Mouse (Mus musculus) layer of hippocampus, postnatal 14 days (tissue): ENCODE measurements at regions not wholly inside any gene's neighbourhood (a gene's known extent, or its start where the extent isn't known, plus 50 kb on each side); places are given as distances from the start of the nearest gene placed in this dataset.
"Not testable (repeated sequence)": the region's sequence is repeated elsewhere in the genome, so short reads cannot be mapped to it uniquely, and the experiment has no call there.

Experiments used
- DNase-seq, 2 experiments: peaks; one replicate each; pipeline ENCODE4 v3.0.0; 2021 to 2022; ENCODE audit warnings: low spot score in 2 of 2, mixed read lengths in 1 of 2

GRCm38 (mm10) chr10:56994969-56995368, 491.2 kb upstream of the Hsf2 start:
- DNase-seq = no peak

GRCm38 (mm10) chr10:57000892-57001722, 485.1 kb upstream of the Hsf2 start:
- peak; percentile 39 to 71 for DNase-seq

GRCm38 (mm10) chr10:57001723-57002110, 484.5 kb upstream of the Hsf2 start:
- no peak for DNase-seq

- no peak for DNase-seq
Measured at GRCm38 (mm10) chr10:57037641-57038040, 448.5 kb upstream of the Hsf2 start.

- DNase-seq = no peak
Measured at GRCm38 (mm10) chr10:57040201-57040600, 446.0 kb upstream of the Hsf2 start.

GRCm38 (mm10) chr10:57046021-57046420, 440.2 kb upstream of the Hsf2 start:
- DNase-seq = no peak

GRCm38 (mm10) chr10:57046891-57047290, 439.3 kb upstream of the Hsf2 start:
- peak in 1 of 2 experiments; percentile 28 for DNase-seq

GRCm38 (mm10) chr10:57047719-57048118, 438.5 kb upstream of the Hsf2 start:
- no peak for DNase-seq

- not testable (repeated sequence) for DNase-seq
Measured at GRCm38 (mm10) chr10:57053375-57053774, 432.8 kb upstream of the Hsf2 start.

GRCm38 (mm10) chr10:57090131-57090530, 396.1 kb upstream of the Hsf2 start:
- DNase-seq = no peak

- peak in 1 of 2 experiments; percentile 41 for DNase-seq
Measured at GRCm38 (mm10) chr10:57095920-57096319, 390.3 kb upstream of the Hsf2 start.

GRCm38 (mm10) chr10:57113359-57113758, 372.8 kb upstream of the Hsf2 start:
- no peak for DNase-seq

GRCm38 (mm10) chr10:57114696-57115271, 371.4 kb upstream of the Hsf2 start:
- no peak for DNase-seq

GRCm38 (mm10) chr10:57121514-57121913, 364.7 kb upstream of the Hsf2 start:
- DNase-seq = no peak

GRCm38 (mm10) chr10:57127185-57127584, 359.0 kb upstream of the Hsf2 start:
- peak in 1 of 2 experiments; percentile 52 for DNase-seq

- no peak for DNase-seq
Measured at GRCm38 (mm10) chr10:57156426-57156825, 329.8 kb upstream of the Hsf2 start.

- no peak for DNase-seq
Measured at GRCm38 (mm10) chr10:57156912-57157311, 329.3 kb upstream of the Hsf2 start.

GRCm38 (mm10) chr10:57160546-57160945, 325.6 kb upstream of the Hsf2 start:
- DNase-seq = no peak

GRCm38 (mm10) chr10:57163359-57163758, 322.8 kb upstream of the Hsf2 start:
- no peak for DNase-seq

GRCm38 (mm10) chr10:57183560-57183959, 302.6 kb upstream of the Hsf2 start:
- peak; percentile 34 to 77 for DNase-seq

GRCm38 (mm10) chr10:57210701-57211100, 275.5 kb upstream of the Hsf2 start:
- no peak for DNase-seq

- DNase-seq = peak in 1 of 2 experiments; percentile 71
Measured at GRCm38 (mm10) chr10:57231117-57231516, 255.1 kb upstream of the Hsf2 start.

- no peak for DNase-seq
Measured at GRCm38 (mm10) chr10:57281220-57281619, 205.0 kb upstream of the Hsf2 start.
